Comparison of ENCODE assay signal across 8 mouse cellular contexts in the genomic region with DNA sequence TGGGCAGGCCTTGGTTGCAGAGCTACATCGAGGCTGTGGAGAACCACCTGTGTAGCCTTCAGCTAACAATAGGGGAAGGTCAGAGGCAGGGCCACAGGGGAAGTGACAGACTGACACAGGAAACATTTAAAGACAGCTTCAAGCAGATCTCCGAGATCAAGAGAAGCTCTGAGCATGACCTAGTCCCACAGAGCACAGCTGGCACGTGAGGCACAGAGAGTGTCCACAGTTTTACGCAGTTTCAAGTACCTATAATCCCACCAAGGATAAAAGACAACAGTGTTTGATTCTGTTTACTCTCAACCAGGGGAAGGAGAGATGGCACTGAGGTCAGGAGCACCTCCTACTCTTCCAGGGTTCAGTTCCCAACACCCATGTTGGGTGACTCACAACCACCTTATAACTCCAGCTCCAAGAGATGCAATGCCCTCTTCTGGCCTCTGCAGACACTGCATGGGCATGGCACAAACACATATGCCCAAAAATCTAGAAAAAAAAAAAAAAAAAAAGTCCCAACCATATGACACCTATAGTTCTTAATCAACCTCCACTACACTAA.
DNase-seq lines count a peak whose midpoint lies in the region; ATAC-seq and TF ChIP-seq lines count a peak whose summit lies in the region.

No protein-coding gene starts in this region.

- no peaks in the 10 kb centered on the region for H3K27me3 ChIP-seq in heart, embryonic 10.5 days (ENCODE audit: insufficient read depth, poor library complexity, severe bottlenecking)

- peak; percentile 46 for TF ChIP-seq CTCF in bone marrow, adult 2 months (IDR thresholded peaks at IDR 0.05; ENCODE audit: control insufficient read depth, insufficient read depth, low read length)

- H3K9me3 ChIP-seq in heart, embryonic 10.5 days: no peaks in the 10 kb centered on the region

- peaks cover 81% of the 10 kb centered on the region for H3K79me2 ChIP-seq in macrophage (ENCODE audit: inconsistent target)

- TF ChIP-seq POLR2A in bone marrow, adult 2 months (IDR thresholded peaks at IDR 0.05; ENCODE audit: borderline replicate concordance, control insufficient read depth, low read depth, low read length): no peak

- no peak for ATAC-seq in erythroid progenitor cell, adult 5-6 weeks (replicated peaks; ENCODE audit: low FRiP score, poor library complexity, severe bottlenecking)

- DNase-seq in heart, embryonic 10.5 days (ENCODE audit: low spot score): no peak
- DNase-seq in heart, postnatal 14 days: no peak
- DNase-seq in 3T3-L1 (ENCODE audit: low read depth, low spot score): peak; percentile 68
- no peak for DNase-seq in frontal cortex, adult 2 months (ENCODE audit: extremely low spot score in 1 of 2, low spot score in 1 of 2)
- no peak for DNase-seq in kidney, adult 8-10 months

- WGBS in heart, embryonic 10.5 days: 58% methylated on average over 4 of the region's 4 CpGs
- 19% methylated on average over 4 of the region's 4 CpGs for WGBS in bone marrow, adult 2 months
- WGBS in macrophage (ENCODE audit: missing documents): 24% methylated on average over 4 of the region's 4 CpGs

- peak overlapping the region; percentile 63; the same call in 1 of the 2 replicates for H3K27ac ChIP-seq in heart, embryonic 10.5 days
- H3K27ac ChIP-seq in bone marrow, adult 2 months (ENCODE audit: control insufficient read depth, insufficient read depth, low read depth, low read length, poor library complexity): peak overlapping the region; percentile 87
- peak overlapping the region; percentile 68 for H3K27ac ChIP-seq in macrophage

- peaks cover 78% of the 10 kb centered on the region for H3K4me1 ChIP-seq in heart, embryonic 10.5 days
- peaks cover 21% of the 10 kb centered on the region for H3K4me1 ChIP-seq in bone marrow, adult 2 months (ENCODE audit: control insufficient read depth, insufficient read depth, low read length)

- H3K36me3 ChIP-seq in heart, embryonic 10.5 days: peaks cover 45% of the 10 kb centered on the region
- no peaks in the 10 kb centered on the region for H3K36me3 ChIP-seq in macrophage (ENCODE audit: inconsistent target)

- no peak overlapping the region for H3K4me3 ChIP-seq in heart, embryonic 10.5 days
- peak overlapping the region; percentile 2 for H3K4me3 ChIP-seq in bone marrow, adult 2 months (replicated peaks; ENCODE audit: control insufficient read depth, low read depth, low read length)
- H3K4me3 ChIP-seq in macrophage (ENCODE audit: inconsistent target): no peak overlapping the region

- intact Hi-C loops in heart, postnatal 14 days (cut with DNase I): no loop called here
